Mouse (Mus musculus): Measurements from ENCODE around the gene Ankrd6. TPM values are rescaled to one million over a fixed set of nuclear protein-coding genes. Genes with fewer than 3 reads are reported as not detected.
A peak's percentile ranks its signal among the peaks of the same experiment; 100 is the strongest.

Gene Ankrd6
- total and polyA plus RNA-seq, 2 experiments from 2014 or later: 2.3 to 20.0 TPM

GRCm38 (mm10) chr4:32824254-32824653 lies 126.4 kb downstream of the Ankrd6 start:
- WGBS: 64% methylated on average over 8 of the region's 8 CpGs
- TF ChIP-seq CTCF (IDR thresholded peaks at IDR 0.05; ENCODE audit: low read depth) (no peak), EP300 (IDR thresholded peaks at IDR 0.05; ENCODE audit: low read depth) (no peak)
- H3K4me1 ChIP-seq (ENCODE audit: control insufficient read depth, insufficient read depth): no peaks in the 10 kb centered on the region
- H3K4me2 ChIP-seq (ENCODE audit: low read depth, low read length): no peak overlapping the region
- H3K27ac ChIP-seq (ENCODE audit: low read depth): no peak overlapping the region
- H3K27me3 ChIP-seq (ENCODE audit: control insufficient read depth, insufficient read depth, low read length): no peaks in the 10 kb centered on the region
- H3K9ac ChIP-seq (replicated peaks; ENCODE audit: low read depth, low read length): no peak overlapping the region
- no peak for DNase-seq (ENCODE audit: low spot score)
- H3K4me3 ChIP-seq (ENCODE audit: low read depth, low read length): no peak overlapping the region
- ATAC-seq (ENCODE audit: insufficient read depth, low read depth): no peak
- H3K36me3 ChIP-seq (replicated peaks; ENCODE audit: control insufficient read depth, insufficient read depth, low read length): no peaks in the 10 kb centered on the region
- no peaks in the 10 kb centered on the region for H3K9me3 ChIP-seq (replicated peaks; ENCODE audit: control insufficient read depth, low read length)

- H3K9ac ChIP-seq (replicated peaks; ENCODE audit: low read depth, low read length): no peak overlapping the region
- no peak for ATAC-seq (ENCODE audit: insufficient read depth, low read depth)
- no peaks in the 10 kb centered on the region for H3K36me3 ChIP-seq (replicated peaks; ENCODE audit: control insufficient read depth, insufficient read depth, low read length)
- no peaks in the 10 kb centered on the region for H3K9me3 ChIP-seq (replicated peaks; ENCODE audit: control insufficient read depth, low read length)
- WGBS: 96% methylated on average over 3 of the region's 3 CpGs
- H3K4me3 ChIP-seq (ENCODE audit: low read depth, low read length): no peak overlapping the region
- H3K4me1 ChIP-seq (ENCODE audit: control insufficient read depth, insufficient read depth): no peaks in the 10 kb centered on the region
- H3K27ac ChIP-seq (ENCODE audit: low read depth): no peak overlapping the region
- no peaks in the 10 kb centered on the region for H3K27me3 ChIP-seq (ENCODE audit: control insufficient read depth, insufficient read depth, low read length)
- no peak for DNase-seq (ENCODE audit: low spot score)
- no peak overlapping the region for H3K4me2 ChIP-seq (ENCODE audit: low read depth, low read length)
- no peak for TF ChIP-seq EP300 (IDR thresholded peaks at IDR 0.05; ENCODE audit: low read depth)
- TF ChIP-seq CTCF (IDR thresholded peaks at IDR 0.05; ENCODE audit: low read depth): no peak
Measured at GRCm38 (mm10) chr4:32820676-32821075, 130.0 kb downstream of the Ankrd6 start.

- Histone ChIP-seq H3K27ac (ENCODE audit: low read depth) (no peak overlapping the region), H3K4me2 (ENCODE audit: low read depth, low read length) (no peak overlapping the region), H3K9me3 (replicated peaks; ENCODE audit: control insufficient read depth, low read length) (no peaks in the 10 kb centered on the region), H3K4me1 (ENCODE audit: control insufficient read depth, insufficient read depth) (no peaks in the 10 kb centered on the region), H3K4me3 (ENCODE audit: low read depth, low read length) (no peak overlapping the region), H3K27me3 (ENCODE audit: control insufficient read depth, insufficient read depth, low read length) (no peaks in the 10 kb centered on the region), H3K36me3 (replicated peaks; ENCODE audit: control insufficient read depth, insufficient read depth, low read length) (no peaks in the 10 kb centered on the region), H3K9ac (replicated peaks; ENCODE audit: low read depth, low read length) (no peak overlapping the region)
- no peak for ATAC-seq (ENCODE audit: insufficient read depth, low read depth)
- WGBS: 70% methylated on average over 5 of the region's 5 CpGs
- no peak for TF ChIP-seq EP300 (IDR thresholded peaks at IDR 0.05; ENCODE audit: low read depth)
- TF ChIP-seq CTCF (IDR thresholded peaks at IDR 0.05; ENCODE audit: low read depth): no peak
- no peak for DNase-seq (ENCODE audit: low spot score)
Measured at GRCm38 (mm10) chr4:32817478-32817877, 133.2 kb downstream of the Ankrd6 start.

GRCm38 (mm10) chr4:32800577-32801170 lies 150.0 kb downstream of the Ankrd6 start:
- H3K9ac ChIP-seq (replicated peaks; ENCODE audit: low read depth, low read length): peak overlapping the region; percentile 75
- peak overlapping the region; percentile 77 for H3K4me3 ChIP-seq (ENCODE audit: low read depth, low read length)
- TF ChIP-seq CTCF (IDR thresholded peaks at IDR 0.05; ENCODE audit: low read depth) (no peak), EP300 (IDR thresholded peaks at IDR 0.05; ENCODE audit: low read depth) (no peak)
- 8% methylated on average over 9 of the region's 9 CpGs for WGBS
- no peaks in the 10 kb centered on the region for H3K27me3 ChIP-seq (ENCODE audit: control insufficient read depth, insufficient read depth, low read length)
- peak overlapping the region; percentile 77 for H3K4me2 ChIP-seq (ENCODE audit: low read depth, low read length)
- no peaks in the 10 kb centered on the region for H3K9me3 ChIP-seq (replicated peaks; ENCODE audit: control insufficient read depth, low read length)
- 0 out of 2 replicates have a peak, but pooled peaks cover 4% of the 10 kb centered on the region for H3K4me1 ChIP-seq (ENCODE audit: control insufficient read depth, insufficient read depth)
- peak; percentile 7 for DNase-seq (ENCODE audit: low spot score)
- H3K36me3 ChIP-seq (replicated peaks; ENCODE audit: control insufficient read depth, insufficient read depth, low read length): 0 out of 2 replicates have a peak, but pooled peaks cover 7% of the 10 kb centered on the region
- ATAC-seq (ENCODE audit: insufficient read depth, low read depth): peak; percentile 25; the same call in 1 of the 2 replicates
- peak overlapping the region; percentile 92 for H3K27ac ChIP-seq (ENCODE audit: low read depth)

GRCm38 (mm10) chr4:32799966-32800576 lies 150.6 kb downstream of the Ankrd6 start, which contains the start of gene Lyrm2:
Gene Lyrm2, plus strand, starts transcription at chr4:32800253.
- peak; percentile 71 for DNase-seq (ENCODE audit: low spot score)
- Histone ChIP-seq H3K4me3 (ENCODE audit: low read depth, low read length) (peak within 1 kb of the TSS; percentile 77), H3K36me3 (replicated peaks; ENCODE audit: control insufficient read depth, insufficient read depth, low read length) (0 out of 2 replicates have a peak, but pooled peaks cover 7% of the 10 kb centered on the region), H3K27ac (ENCODE audit: low read depth) (peak within 1 kb of the TSS; percentile 92), H3K27me3 (ENCODE audit: control insufficient read depth, insufficient read depth, low read length) (no peaks in the 10 kb centered on the region), H3K9ac (replicated peaks; ENCODE audit: low read depth, low read length) (peak within 1 kb of the TSS; percentile 75), H3K9me3 (replicated peaks; ENCODE audit: control insufficient read depth, low read length) (no peaks in the 10 kb centered on the region), H3K4me2 (ENCODE audit: low read depth, low read length) (peak within 1 kb of the TSS; percentile 77), H3K4me1 (ENCODE audit: control insufficient read depth, insufficient read depth) (0 out of 2 replicates have a peak, but pooled peaks cover 4% of the 10 kb centered on the region)
- TF ChIP-seq EP300 (IDR thresholded peaks at IDR 0.05; ENCODE audit: low read depth) (no peak), CTCF (IDR thresholded peaks at IDR 0.05; ENCODE audit: low read depth) (no peak)
- WGBS: under 1% methylated on average over 53 of the region's 53 CpGs
- peak; percentile 90 for ATAC-seq (ENCODE audit: insufficient read depth, low read depth)

Measured in heart, postnatal 0 days (tissue).